Mouse (Mus musculus): ENCODE measurements at regions not wholly inside any gene's neighbourhood (a gene's known extent, or its start where the extent isn't known, plus 50 kb on each side); places are given as distances from the start of the nearest gene placed in this dataset.
A peak's percentile ranks its signal among the peaks of the same experiment; 100 is the strongest.

DNA sequence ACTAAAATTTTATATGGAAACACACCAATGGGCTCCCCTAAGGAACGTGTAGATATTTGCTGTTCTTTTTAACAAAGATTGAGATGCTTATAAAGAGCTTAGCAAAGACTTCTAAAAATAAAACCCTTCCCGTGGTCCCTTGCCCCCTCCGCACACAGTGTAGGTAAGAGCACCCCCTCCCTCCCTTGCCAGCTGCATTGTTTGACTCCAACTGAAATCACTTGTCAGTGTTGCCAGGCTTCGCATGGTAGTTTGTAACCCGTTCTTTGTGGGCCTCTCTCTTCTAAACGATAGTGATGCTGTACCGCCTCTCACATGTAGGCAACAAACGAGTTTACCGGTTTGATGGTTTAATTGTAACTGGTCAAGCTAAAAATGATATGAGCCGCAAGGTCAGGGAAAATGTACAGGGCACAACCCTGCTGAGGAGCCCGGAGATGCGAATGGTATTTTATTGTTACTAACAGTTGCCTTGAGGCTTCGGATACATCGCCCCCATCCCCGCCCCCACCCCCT lies 246.0 kb downstream of the Ttll7 start:
- no peak for DNase-seq

DNA sequence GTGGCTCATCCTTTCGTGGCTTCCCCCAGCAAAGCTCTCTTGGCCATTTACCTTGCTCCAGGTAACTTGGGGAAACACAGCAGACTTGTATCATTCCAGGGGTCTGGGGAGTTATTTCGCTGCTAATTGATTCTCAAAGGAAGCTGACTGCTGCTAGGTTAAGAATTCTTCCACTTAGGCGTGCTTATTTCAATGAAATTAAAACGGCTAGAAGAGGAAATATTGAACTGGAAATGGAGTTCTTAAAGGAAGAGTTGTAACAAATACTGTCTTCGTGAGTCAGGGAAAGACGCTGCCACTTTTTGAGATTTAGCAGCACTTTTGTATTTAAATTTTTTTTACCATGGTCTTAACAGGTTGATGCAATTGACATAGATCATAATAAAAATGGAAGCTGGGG lies 246.4 kb downstream of the Ttll7 start:
- no peak for DNase-seq

DNA sequence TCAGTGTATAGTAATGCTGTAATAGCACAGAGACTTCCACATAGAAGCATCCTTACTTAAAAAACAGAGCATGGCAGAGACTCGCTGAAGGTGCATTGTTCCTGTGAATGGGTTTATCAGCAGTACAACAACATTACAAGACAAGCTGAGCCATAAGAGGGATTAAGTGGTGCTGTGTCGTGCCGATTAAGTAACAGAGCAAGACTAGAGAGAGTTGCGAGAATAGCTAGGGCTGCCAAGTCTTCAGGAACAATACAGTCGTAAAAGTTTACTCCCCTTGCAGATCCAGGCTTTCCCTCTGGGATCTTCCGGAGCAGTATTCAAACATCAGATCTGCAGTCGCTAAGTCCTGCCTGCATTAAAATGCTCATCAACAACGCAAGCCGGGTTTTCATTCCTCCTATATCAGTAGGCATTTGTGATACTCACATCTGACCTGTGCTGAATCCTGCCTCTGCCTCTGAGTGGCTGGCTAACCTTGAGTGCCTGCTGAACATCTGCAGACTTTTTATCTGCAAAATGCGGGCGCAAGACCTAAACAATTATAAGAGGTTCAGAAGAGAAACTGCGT lies 247.1 kb downstream of the Ttll7 start:
- no peak for DNase-seq

DNA sequence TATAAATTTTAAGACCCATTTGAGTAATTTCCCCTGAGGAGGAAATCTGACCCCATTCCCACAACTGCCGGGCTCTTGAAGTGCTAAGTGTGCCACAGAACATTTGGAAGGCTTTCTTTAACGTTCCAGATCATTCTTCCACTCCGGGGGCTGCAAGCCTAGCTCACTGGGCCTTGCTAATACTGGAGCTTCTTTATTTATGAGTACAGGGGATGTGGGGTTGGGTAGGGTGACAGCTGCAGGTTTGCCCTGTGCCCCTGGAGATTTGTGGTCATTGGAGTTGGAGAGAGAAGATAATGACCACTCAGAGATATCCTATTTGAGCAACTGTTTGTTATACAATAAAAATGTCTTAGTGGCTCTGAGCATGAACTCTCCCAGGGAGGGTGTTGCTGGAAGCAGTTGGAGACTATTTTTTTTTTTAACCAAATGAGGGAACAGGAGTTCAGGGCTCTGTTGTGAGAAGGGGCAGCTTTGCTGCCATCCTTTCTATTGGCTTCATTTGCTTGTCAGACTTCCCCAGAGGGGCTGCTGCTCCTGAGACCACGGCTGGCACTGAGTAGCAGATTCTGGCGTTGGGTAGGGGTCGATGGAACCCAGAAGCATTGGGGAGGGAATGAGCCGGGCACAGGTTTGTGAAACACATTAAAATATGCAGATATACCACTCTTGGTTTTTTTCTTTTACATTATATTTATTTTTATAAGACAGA lies 249.0 kb downstream of the Ttll7 start:
- DNase-seq, result no peak

DNA sequence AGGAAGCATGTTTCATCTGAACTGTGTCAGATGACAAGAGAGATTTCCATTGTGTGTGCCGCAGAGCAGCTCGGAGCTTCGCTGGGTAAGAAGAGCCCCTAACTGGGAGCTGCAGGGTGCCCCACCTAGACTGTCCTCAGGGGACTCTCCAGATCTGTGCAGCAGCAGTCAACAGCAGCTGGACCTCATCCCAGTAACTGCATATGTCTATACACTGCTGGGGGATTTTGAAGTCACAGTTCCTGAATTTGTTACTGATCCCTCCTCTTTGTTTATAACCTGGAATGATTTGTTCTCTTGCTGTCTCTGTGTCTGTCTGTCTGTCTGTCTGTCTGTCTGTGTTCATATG lies 249.6 kb downstream of the Ttll7 start:
- DNase-seq, result no peak

DNA sequence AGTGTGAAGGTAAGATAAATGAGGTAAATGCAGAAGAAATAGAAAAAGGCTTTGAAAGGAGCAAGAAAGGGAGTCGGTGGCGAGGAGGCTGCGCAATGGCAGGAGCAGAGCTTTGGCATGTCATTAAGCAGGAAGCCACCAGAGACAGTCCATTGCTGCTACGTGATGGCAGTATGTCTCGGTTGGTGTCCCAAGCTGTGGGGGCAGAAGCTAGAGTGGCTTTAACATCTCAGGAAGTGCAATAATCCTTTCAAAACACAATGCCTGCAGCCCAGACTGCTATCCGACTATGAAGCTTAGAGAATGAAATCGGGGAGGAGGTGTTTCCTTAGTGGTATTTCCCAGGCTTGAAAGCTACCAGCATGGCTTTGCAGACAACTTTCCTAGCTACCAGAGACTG lies 251.3 kb downstream of the Ttll7 start:
- DNase-seq, result no peak

DNA sequence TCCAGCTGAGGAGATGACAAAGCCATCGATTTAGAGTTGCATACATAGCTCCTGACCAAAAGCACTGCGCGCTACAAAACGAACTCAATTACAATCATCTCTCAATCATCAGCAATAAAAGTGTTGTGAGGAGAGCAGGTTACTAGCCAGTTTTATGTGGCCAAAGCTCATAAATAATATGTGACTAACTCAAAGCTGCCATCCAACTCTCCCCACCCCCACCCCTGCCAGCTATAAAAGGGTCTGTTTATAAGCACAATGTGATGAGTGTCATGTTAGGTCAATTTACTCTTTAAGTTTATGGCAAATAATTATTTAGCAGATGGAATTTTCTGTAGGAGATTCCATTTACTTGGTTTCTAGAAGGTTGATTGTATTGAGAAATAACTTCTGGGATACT lies 265.4 kb downstream of the Ttll7 start:
- no peak for DNase-seq

DNA sequence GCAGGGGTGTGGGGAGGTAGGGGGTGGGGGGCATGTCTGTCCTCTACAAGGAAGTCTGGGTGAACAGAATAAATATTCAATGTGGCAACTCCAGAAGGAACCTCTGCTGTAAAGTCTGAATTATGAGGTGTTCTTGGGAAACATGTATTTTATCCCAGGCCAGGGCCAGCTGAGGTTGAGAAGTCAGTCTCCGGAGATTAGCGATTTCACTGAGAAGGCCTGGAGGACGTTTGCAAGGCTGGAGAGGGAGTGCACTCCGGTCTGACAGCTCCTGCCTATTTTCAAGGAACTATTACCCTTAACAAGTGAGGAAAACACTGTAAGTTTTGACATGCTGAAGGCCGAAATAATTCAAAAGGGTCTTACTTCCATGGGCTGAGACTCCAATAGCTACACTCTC lies 265.9 kb downstream of the Ttll7 start:
- DNase-seq, result no peak

DNA sequence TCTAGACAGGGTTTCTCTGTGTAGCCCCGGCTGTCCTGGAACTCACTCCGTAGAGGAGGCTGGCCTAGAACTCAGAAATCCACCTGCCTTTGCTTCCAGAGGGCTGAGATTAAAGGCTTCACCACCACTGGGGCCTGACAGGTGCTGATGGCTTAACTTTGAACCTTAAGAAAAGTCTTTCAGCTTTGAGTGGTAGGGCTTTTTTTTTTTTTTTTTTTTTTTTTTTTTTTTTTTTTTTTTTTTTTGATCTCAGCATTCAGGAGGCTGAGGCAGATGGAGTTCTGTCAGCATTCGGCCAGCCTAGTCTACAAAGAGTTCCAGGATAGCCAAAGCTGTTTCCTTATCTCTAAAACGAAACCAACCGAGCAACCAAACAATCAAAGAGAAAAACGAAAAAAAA lies 266.5 kb downstream of the Ttll7 start:
- no peak for DNase-seq

DNA sequence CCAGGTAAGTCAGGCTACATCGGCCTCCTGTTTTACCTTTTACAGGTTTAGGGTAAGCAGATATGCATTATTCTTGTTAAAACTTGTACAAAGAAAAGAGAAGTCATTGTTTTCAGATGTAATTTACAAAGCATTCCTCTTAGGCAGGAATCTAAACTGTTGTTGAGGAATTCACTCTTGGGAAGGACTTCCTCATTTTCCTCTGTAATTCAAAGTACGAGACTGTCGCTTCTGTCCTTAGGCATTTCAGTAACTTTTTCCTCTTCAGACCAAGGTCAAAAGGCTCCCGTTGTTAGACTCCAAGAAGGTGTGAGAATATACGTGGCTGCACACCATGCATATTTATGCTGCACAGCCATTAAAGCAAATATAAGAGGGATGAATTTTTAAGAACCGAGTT lies 269.7 kb downstream of the Ttll7 start:
- DNase-seq, result no peak

DNA sequence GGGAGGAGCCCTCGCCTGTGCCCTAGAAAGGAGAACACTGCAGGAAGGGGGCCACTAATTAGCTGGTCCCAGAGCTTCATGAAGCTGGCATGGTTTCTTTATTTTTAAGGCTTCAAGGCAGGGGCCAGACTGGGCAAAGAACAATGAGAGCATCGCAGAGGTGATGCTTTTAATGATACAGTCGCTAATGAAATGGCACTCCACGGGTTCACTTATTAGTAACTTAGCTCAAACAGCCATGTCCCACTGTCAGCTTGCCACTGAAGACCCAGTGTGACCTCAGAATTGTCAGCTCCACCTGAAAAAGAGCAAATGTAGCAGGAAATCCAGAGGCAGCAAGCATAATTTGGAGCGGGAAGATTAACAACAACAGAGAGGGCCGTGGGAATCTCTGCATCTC lies 275.6 kb downstream of the Ttll7 start:
- no peak for DNase-seq

DNA sequence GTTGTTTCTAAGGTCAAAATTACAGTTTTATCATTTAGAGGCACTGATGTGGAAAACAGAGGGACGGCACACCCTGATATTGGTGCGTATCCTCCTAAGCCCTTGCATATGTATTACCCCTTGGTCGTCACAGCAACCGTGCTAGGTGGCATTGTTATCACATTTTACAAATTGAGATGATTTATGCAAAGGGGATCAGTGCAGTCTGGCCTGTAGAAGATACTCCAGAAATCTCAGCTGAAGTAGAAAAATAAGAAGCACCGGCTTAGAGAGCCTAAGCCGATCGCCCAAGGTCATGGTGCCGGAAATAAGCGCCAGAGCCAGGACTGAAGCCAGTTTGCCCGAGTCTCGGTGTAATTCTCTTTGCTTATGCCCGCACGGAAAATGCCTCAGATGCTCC lies 280.7 kb downstream of the Ttll7 start:
- DNase-seq, result no peak

DNA sequence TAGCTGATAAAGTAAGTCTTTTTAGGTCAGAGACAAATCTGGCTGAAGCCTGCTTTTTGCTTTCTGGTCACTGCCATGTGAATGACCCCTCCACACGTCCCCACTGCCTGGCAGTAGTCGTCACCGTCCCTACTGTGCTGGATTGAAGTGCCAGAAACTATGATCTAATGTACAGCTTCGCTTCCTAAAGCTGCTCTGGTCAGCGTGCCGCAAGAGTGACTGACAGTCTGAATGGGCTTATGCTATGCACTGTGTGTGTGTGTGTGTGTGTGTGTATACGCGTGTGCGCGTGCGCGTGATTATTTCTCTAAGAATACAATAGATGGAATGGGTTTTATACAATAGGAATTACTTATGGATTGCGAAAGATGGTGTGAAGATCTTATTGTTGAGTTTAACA lies 281.2 kb downstream of the Ttll7 start:
- no peak for DNase-seq

DNA sequence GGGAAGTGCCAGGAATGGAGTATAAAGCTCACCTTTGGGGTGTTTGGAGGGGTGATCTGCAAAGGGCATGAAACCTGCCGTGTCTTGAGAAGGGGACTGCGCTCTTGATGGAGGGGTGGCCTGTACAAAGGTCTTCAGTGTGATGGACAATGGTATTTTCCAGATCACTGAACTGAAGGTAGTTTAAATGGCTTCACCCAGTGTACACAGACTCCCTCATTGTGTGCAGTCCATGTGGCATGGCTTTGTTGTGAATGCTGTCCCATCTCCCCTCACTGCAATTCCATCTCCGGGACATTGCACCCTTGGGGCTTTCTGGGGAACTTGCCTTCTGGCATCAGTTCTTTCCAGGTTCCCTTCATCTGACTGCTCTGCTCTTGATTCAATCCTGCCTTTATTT lies 288.2 kb downstream of the Ttll7 start:
- no peak for DNase-seq

DNA sequence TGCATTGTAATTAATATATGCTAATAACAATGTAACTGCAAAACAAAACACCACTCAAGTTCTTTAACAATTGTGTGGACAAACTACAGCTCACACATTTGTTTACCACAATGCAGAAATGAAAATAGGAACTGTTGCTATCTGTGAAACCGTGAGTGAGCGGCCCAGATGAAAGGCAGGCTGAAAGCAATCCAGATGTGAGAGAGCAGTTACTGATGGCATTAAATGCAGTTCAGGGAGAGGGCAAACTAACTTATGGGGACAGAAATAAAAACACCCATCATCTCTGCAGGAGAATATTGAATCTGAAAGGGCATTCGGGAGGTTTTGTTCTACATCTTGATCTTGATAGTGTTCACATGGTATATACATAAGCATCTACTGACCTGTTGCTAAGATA lies 301.3 kb downstream of the Ttll7 start:
- DNase-seq, result no peak

DNA sequence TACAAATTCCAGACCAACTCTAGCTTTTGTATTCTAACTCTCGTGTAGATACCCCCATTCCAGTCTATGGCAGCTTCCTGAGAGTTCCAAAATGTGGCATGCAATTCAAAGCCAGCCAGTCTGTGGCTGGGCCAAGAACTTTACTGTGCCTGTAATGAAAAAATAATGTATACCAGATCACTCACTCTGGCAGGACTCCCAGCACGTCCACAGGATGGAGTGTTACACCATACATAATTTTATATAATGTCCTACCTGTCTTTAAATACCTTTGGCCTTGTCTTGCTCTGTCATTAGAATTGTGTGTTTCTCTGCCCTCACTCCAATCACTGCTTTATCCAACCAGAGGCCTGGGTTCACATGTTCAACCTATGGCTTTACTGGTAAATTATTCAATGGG lies 301.8 kb downstream of the Ttll7 start:
- no peak for DNase-seq

DNA sequence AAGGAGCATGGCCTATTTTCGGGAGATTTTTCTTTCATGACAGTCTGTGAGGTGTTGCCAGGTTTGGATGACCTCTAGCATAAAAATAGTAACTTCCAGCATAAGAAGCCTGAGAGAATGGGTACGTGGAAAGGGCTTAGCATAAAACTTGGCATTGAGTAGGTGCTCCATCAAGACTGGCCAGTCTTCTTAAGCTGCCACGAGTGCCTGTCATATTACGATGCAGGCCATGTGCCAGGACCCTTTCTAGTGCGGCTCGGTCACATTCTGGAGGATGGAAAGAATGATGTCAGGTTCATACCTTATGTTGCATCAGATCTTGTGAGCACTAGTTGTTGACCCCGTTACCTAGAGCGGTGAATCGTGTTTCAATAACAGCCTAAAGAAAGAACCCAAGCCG lies 311.0 kb downstream of the Ttll7 start:
- DNase-seq, result peak; percentile 12

DNA sequence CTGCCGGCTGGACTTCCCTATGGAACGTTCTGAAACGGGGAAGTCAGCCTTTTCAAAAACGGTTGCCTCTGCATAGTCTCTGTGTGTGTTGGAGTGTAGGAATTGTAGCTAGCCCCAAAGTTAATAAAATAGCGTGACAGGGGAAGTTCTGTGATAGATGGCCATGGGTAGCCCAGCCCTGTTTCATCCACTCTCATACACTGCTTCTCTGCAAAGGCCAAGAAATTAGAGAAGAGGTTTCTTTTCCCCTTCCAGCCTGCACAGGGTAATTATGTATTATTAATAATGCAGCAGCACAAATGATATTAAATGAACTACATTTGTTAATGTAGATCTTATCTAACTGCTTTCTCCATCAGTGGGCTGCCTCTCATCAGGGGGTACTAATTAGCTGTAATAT lies 311.4 kb downstream of the Ttll7 start:
- no peak for DNase-seq

DNA sequence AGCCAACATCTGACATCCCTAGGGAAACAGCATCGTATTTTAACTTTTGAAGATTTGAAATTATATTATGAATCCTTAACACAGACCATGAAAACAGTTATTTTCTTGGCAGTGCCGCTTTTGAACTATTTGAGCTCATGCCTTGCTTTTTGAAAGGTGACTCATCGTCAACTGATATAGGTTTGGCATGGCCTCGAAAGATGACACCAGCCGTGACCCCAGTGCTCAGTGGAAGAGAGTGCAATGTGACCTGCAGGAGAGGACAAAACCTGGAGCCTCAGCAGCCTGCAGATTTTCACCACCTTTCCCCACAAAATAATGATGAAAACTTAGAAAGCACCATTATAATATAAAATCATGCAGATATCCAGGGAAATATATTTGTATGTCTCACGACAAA lies 312.8 kb downstream of the Ttll7 start:
- DNase-seq, result no peak

DNA sequence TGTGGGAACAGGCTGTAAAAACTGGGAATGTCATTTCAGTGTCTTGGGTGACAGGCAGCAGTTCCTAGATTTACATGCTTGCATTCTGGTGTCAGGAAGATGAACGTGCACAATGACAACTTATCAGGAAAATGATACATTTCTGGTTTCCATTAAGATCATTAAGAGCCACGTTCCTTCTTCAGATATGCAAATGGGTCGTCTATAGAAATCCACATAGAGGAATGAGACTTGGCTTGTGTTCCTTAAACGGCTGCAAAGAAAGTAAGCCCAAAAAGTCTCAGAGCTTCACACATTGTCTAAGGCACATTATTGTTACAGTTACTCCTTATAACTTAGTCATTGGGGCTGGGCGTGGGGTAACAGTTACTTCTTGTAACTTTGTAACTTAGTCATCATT lies 314.4 kb downstream of the Ttll7 start:
- no peak for DNase-seq

DNA sequence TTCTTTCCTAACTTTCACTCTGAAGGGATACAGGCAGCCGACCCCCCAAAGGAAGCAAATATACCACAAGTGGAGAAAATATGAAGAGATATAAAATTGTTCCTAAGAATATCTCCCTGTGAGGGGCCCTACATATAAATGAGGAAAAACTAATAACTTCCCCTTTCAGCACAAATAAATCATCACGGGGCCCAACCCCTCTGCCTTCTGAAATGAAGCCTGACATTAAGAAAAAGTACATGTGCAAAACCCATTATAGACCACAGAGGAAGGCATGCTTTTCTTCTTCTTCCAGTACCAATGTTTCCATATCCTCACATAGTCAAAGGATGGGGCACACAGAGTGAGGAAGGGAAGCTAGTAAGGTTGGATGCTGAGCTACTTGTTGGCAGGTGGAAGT lies 317.0 kb downstream of the Ttll7 start:
- DNase-seq, result no peak

DNA sequence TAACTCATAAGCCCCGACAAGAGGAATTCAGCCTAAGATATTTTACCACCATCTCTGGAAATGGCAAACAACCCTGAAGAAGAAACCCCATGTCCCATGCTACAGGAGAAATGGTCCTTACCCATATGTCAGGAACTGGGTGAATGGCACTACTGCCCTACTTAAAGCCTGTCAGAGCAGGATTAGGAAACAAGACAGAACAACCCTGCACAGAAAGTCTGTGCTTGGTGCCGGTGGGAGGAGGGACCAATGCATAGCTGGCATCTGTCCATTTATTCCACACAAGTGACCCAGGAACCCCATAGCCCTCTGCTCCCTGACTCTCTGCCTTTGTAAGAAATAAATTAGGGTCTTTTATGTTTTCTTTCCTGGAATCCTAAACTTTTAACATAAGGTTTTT lies 317.9 kb downstream of the Ttll7 start:
- no peak for DNase-seq

DNA sequence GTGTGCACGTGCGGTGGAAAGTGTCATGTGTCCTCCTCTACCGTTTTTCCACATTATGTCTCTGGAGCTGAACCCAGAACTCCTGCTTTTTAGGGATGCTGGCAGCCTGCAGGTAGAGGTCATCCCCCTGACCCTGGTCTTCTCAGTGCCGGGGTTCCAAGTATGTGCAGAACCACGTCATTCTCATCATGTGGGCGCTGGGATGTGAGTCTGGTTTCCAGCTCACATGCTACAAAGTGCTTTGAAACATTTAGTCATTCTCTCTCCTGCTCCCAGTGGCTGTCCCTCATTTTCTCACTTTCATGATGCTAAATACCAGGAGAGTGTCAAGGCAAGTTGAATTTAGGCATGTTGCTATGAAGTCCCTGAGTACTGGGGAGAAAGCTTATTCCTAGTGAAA lies 326.6 kb downstream of the Ttll7 start:
- DNase-seq, result no peak

DNA sequence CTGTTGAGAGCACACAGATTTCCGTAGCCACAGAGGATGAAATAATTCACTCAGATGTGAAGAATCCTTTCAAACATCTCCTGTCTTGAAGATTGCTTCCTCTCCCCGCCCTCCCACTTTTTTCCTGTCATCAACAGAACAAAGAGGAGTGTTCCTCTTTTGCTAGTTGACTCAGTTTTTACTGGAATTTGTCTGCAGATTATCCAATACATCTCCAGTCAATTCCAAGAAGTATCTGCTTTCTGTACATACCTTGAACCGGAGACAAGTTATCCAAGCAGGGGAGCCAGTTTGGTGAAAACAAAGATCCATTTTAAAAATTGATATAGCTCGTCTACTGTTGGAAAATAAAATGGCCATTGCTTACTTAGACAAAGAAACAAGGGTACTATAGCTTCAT lies 328.5 kb downstream of the Ttll7 start:
- DNase-seq, result no peak
